14 mouse cellular contexts compared by ENCODE assay signal in genomic region chr3:108167499-108167898, GRCm38 (mm10). TPM values are rescaled to one million over a fixed set of nuclear protein-coding genes. Genes with fewer than 3 reads are reported as not detected.
A peak's percentile ranks its signal among the peaks of the same experiment; 100 is the strongest.
DNase-seq lines count a peak whose midpoint lies in the region; ATAC-seq lines count a peak whose summit lies in the region.
"Had no signal": no experiment of that assay in that cellular context is flagged by ENCODE, and none has a peak within 500 bp of the region (broad histone marks: within the 10 kb centered on the region; RNA-seq: fewer than 3 reads in every experiment).

No protein-coding gene starts in this region.

- H3K9ac ChIP-seq in forebrain, embryonic 12.5 days, result no peak overlapping the region
- no peak overlapping the region for H3K9ac ChIP-seq in forebrain, embryonic 16.5 days (replicated peaks; ENCODE audit: low read depth, low read length)
- H3K9ac ChIP-seq in midbrain, embryonic 15.5 days, result no peak overlapping the region
- no peak overlapping the region for H3K9ac ChIP-seq in hindbrain, embryonic 11.5 days (ENCODE audit: low read depth, low read length)
- H3K9ac ChIP-seq in neural tube, embryonic 14.5 days (replicated peaks; ENCODE audit: low read depth, low read length), result no peak overlapping the region

- no peak for ATAC-seq in forebrain, embryonic 12.5 days (ENCODE audit: low FRiP score)
- ATAC-seq in forebrain, embryonic 16.5 days, result no peak
- no peak for ATAC-seq in midbrain, embryonic 15.5 days (replicated peaks)
- ATAC-seq in hindbrain, embryonic 11.5 days (ENCODE audit: low FRiP score), result no peak
- no peak for ATAC-seq in neural tube, embryonic 14.5 days (ENCODE audit: low read depth)
- ATAC-seq: inflammation-experienced regulatory T-cells, adult 6 months; Patski had no signal

- no peaks in the 10 kb centered on the region for H3K9me3 ChIP-seq in forebrain, embryonic 12.5 days
- no peaks in the 10 kb centered on the region for H3K9me3 ChIP-seq in forebrain, embryonic 16.5 days (ENCODE audit: control insufficient read depth, low read length)
- no peaks in the 10 kb centered on the region for H3K9me3 ChIP-seq in midbrain, embryonic 10.5 days (replicated peaks)
- no peaks in the 10 kb centered on the region for H3K9me3 ChIP-seq in midbrain, embryonic 15.5 days
- no peaks in the 10 kb centered on the region for H3K9me3 ChIP-seq in hindbrain, embryonic 11.5 days (ENCODE audit: control insufficient read depth, low read length)
- no peaks in the 10 kb centered on the region for H3K9me3 ChIP-seq in neural tube, embryonic 14.5 days (ENCODE audit: control insufficient read depth, low read length)
- H3K9me3 ChIP-seq: heart, embryonic 10.5 days had no signal

- H3K27ac ChIP-seq in forebrain, embryonic 12.5 days, result 0 out of 2 replicates have a peak overlapping the region, but pooled peaks have one; percentile 31
- H3K27ac ChIP-seq in forebrain, embryonic 16.5 days (ENCODE audit: low read length), result no peak overlapping the region
- peak overlapping the region; percentile 82 for H3K27ac ChIP-seq in midbrain, embryonic 10.5 days (replicated peaks)
- H3K27ac ChIP-seq in midbrain, embryonic 15.5 days, result no peak overlapping the region
- H3K27ac ChIP-seq in hindbrain, embryonic 11.5 days (ENCODE audit: low read depth, low read length), result peak overlapping the region; percentile 91
- peak overlapping the region; percentile 45 for H3K27ac ChIP-seq in neural tube, embryonic 14.5 days (ENCODE audit: low read depth, low read length)

- H3K27me3 ChIP-seq in forebrain, embryonic 12.5 days, result peaks cover 16% of the 10 kb centered on the region
- H3K27me3 ChIP-seq in forebrain, embryonic 16.5 days (replicated peaks; ENCODE audit: control insufficient read depth, insufficient read depth, low read length), result no peaks in the 10 kb centered on the region; the same call in 1 of the 2 replicates
- H3K27me3 ChIP-seq in midbrain, embryonic 10.5 days (ENCODE audit: low read depth, poor library complexity, severe bottlenecking), result peaks cover 23% of the 10 kb centered on the region
- no peaks in the 10 kb centered on the region for H3K27me3 ChIP-seq in midbrain, embryonic 15.5 days (replicated peaks)
- H3K27me3 ChIP-seq in hindbrain, embryonic 11.5 days (ENCODE audit: control insufficient read depth, insufficient read depth, low read length), result no peaks in the 10 kb centered on the region
- no peaks in the 10 kb centered on the region for H3K27me3 ChIP-seq in neural tube, embryonic 14.5 days (ENCODE audit: control insufficient read depth, insufficient read depth, low read length)
- H3K27me3 ChIP-seq: Patski had no signal

- WGBS in forebrain, embryonic 12.5 days, result 33% methylated on average over 14 of the region's 14 CpGs
- 41% methylated on average over 14 of the region's 14 CpGs for WGBS in forebrain, embryonic 16.5 days
- WGBS in midbrain, embryonic 10.5 days, result 60% methylated on average over 14 of the region's 14 CpGs
- WGBS in midbrain, embryonic 15.5 days, result 43% methylated on average over 14 of the region's 14 CpGs
- WGBS in hindbrain, embryonic 11.5 days, result 36% methylated on average over 14 of the region's 14 CpGs
- WGBS in neural tube, embryonic 14.5 days, result 30% methylated on average over 14 of the region's 14 CpGs

- no peak overlapping the region for H3K4me3 ChIP-seq in forebrain, embryonic 12.5 days (replicated peaks)
- no peak overlapping the region for H3K4me3 ChIP-seq in forebrain, embryonic 16.5 days (replicated peaks; ENCODE audit: low read length)
- no peak overlapping the region for H3K4me3 ChIP-seq in midbrain, embryonic 10.5 days
- H3K4me3 ChIP-seq in midbrain, embryonic 15.5 days, result no peak overlapping the region
- H3K4me3 ChIP-seq in hindbrain, embryonic 11.5 days (ENCODE audit: low read depth, low read length), result no peak overlapping the region
- H3K4me3 ChIP-seq in neural tube, embryonic 14.5 days (ENCODE audit: low read depth, low read length), result no peak overlapping the region
- H3K4me3 ChIP-seq: heart, embryonic 10.5 days had no signal

- intact Hi-C loops in left cerebral cortex, postnatal 36 days (cut with DNase I), result loop anchor here (5.0 kb wide), 2 partner anchors 110 to 220 kb away; no protein-coding TSS in a partner anchor

- peaks cover 48% of the 10 kb centered on the region for H3K4me1 ChIP-seq in forebrain, embryonic 12.5 days
- H3K4me1 ChIP-seq in forebrain, embryonic 16.5 days (replicated peaks; ENCODE audit: control insufficient read depth, insufficient read depth, low read length), result peaks cover 23% of the 10 kb centered on the region
- peaks cover 50% of the 10 kb centered on the region for H3K4me1 ChIP-seq in midbrain, embryonic 10.5 days
- H3K4me1 ChIP-seq in midbrain, embryonic 15.5 days, result peaks cover 30% of the 10 kb centered on the region
- H3K4me1 ChIP-seq in hindbrain, embryonic 11.5 days (replicated peaks; ENCODE audit: control insufficient read depth, insufficient read depth, low read length), result peaks cover 22% of the 10 kb centered on the region
- peaks cover 29% of the 10 kb centered on the region for H3K4me1 ChIP-seq in neural tube, embryonic 14.5 days (ENCODE audit: control insufficient read depth, insufficient read depth, low read length)

- H3K4me2 ChIP-seq in forebrain, embryonic 12.5 days, result no peak overlapping the region
- H3K4me2 ChIP-seq in forebrain, embryonic 16.5 days (ENCODE audit: low read length), result no peak overlapping the region
- H3K4me2 ChIP-seq in midbrain, embryonic 15.5 days, result no peak overlapping the region
- no peak overlapping the region for H3K4me2 ChIP-seq in hindbrain, embryonic 11.5 days (replicated peaks; ENCODE audit: low read depth, low read length)
- no peak overlapping the region for H3K4me2 ChIP-seq in neural tube, embryonic 14.5 days (ENCODE audit: low read depth, low read length)

- DNase-seq in midbrain, embryonic 10.5 days (ENCODE audit: low spot score), result no peak
- no peak for DNase-seq in hindbrain, embryonic 11.5 days (ENCODE audit: low spot score)
- no peak for DNase-seq in left cerebral cortex, postnatal 36 days (ENCODE audit: low spot score in 2 of 2)
- DNase-seq in urinary bladder, postnatal 14 days (ENCODE audit: low spot score), result no peak
- DNase-seq: adrenal gland, postnatal 36 days; cerebellum, adult 9-11 months; lung, postnatal 36 days had no signal

- no peaks in the 10 kb centered on the region for H3K36me3 ChIP-seq in forebrain, embryonic 12.5 days (replicated peaks)
- no peaks in the 10 kb centered on the region for H3K36me3 ChIP-seq in forebrain, embryonic 16.5 days (ENCODE audit: control insufficient read depth, insufficient read depth)
- no peaks in the 10 kb centered on the region for H3K36me3 ChIP-seq in midbrain, embryonic 10.5 days
- no peaks in the 10 kb centered on the region for H3K36me3 ChIP-seq in midbrain, embryonic 15.5 days (replicated peaks)
- H3K36me3 ChIP-seq in hindbrain, embryonic 11.5 days (ENCODE audit: control insufficient read depth, insufficient read depth, low read length), result no peaks in the 10 kb centered on the region
- no peaks in the 10 kb centered on the region for H3K36me3 ChIP-seq in neural tube, embryonic 14.5 days (ENCODE audit: control insufficient read depth, insufficient read depth, low read length)
- H3K36me3 ChIP-seq: heart, embryonic 10.5 days had no signal

RNA-seq across cellular contexts. Expression of gene Gpr61, which starts 12.8 kb away (rescaled TPM):
- 0.44 and 0.63 TPM in 2 replicates for polyA plus RNA-seq in forebrain, embryonic 12.5 days (2016; fragmentation: Nextera tagmentation; extraction: Ambion mirVana)
- polyA plus RNA-seq in forebrain, embryonic 16.5 days (2015; fragmentation: Nextera tagmentation; extraction: Ambion mirVana), result 2.4 and 4.3 TPM in 2 replicates
- 0.33 and 0.41 TPM in 2 replicates for polyA plus RNA-seq in midbrain, embryonic 10.5 days (2016; fragmentation: Nextera tagmentation; extraction: Ambion mirVana)
- polyA plus RNA-seq in midbrain, embryonic 15.5 days (2015; fragmentation: Nextera tagmentation; extraction: Ambion mirVana), result 5.2 and 5.7 TPM in 2 replicates
- polyA plus RNA-seq in hindbrain, embryonic 11.5 days (2014; fragmentation: Nextera tagmentation; extraction: Ambion mirVana), result 0.34 and 0.57 TPM in 2 replicates
- polyA plus RNA-seq in neural tube, embryonic 14.5 days (2014; fragmentation: Nextera tagmentation; extraction: Ambion mirVana), result 2.7 and 4.5 TPM in 2 replicates
- 10 to 100 TPM; 18.1 to 19.1 TPM for total RNA-seq in left cerebral cortex, postnatal 36 days (2021)
- polyA plus RNA-seq: inflammation-experienced regulatory T-cells, adult 6 months had no signal

RNA-seq across cellular contexts. Expression of gene Amigo1, which starts 18.6 kb away (rescaled TPM):
- polyA plus RNA-seq in forebrain, embryonic 12.5 days (2016; fragmentation: Nextera tagmentation; extraction: Ambion mirVana), result 7.5 and 8.9 TPM in 2 replicates
- 10.1 and 12.0 TPM in 2 replicates for polyA plus RNA-seq in forebrain, embryonic 16.5 days (2015; fragmentation: Nextera tagmentation; extraction: Ambion mirVana)
- 4.1 and 4.5 TPM in 2 replicates for polyA plus RNA-seq in midbrain, embryonic 10.5 days (2016; fragmentation: Nextera tagmentation; extraction: Ambion mirVana)
- polyA plus RNA-seq in midbrain, embryonic 15.5 days (2015; fragmentation: Nextera tagmentation; extraction: Ambion mirVana), result 14.4 and 14.7 TPM in 2 replicates
- polyA plus RNA-seq in hindbrain, embryonic 11.5 days (2014; fragmentation: Nextera tagmentation; extraction: Ambion mirVana), result 4.2 and 6.0 TPM in 2 replicates
- 11.2 TPM in 2 replicates for polyA plus RNA-seq in neural tube, embryonic 14.5 days (2014; fragmentation: Nextera tagmentation; extraction: Ambion mirVana)
- 10 to 100 TPM; 71.3 to 78.0 TPM for total RNA-seq in left cerebral cortex, postnatal 36 days (2021)

RNA-seq across cellular contexts. Expression of gene Gnai3, which starts 21.6 kb away (rescaled TPM):
- polyA plus RNA-seq in forebrain, embryonic 12.5 days (2016; fragmentation: Nextera tagmentation; extraction: Ambion mirVana), result 198 and 205 TPM in 2 replicates
- 155 and 191 TPM in 2 replicates for polyA plus RNA-seq in forebrain, embryonic 16.5 days (2015; fragmentation: Nextera tagmentation; extraction: Ambion mirVana)
- polyA plus RNA-seq in midbrain, embryonic 10.5 days (2016; fragmentation: Nextera tagmentation; extraction: Ambion mirVana), result 204 and 211 TPM in 2 replicates
- 111 and 114 TPM in 2 replicates for polyA plus RNA-seq in midbrain, embryonic 15.5 days (2015; fragmentation: Nextera tagmentation; extraction: Ambion mirVana)
- 199 and 224 TPM in 2 replicates for polyA plus RNA-seq in hindbrain, embryonic 11.5 days (2014; fragmentation: Nextera tagmentation; extraction: Ambion mirVana)
- 108 and 141 TPM in 2 replicates for polyA plus RNA-seq in neural tube, embryonic 14.5 days (2014; fragmentation: Nextera tagmentation; extraction: Ambion mirVana)
- total RNA-seq in left cerebral cortex, postnatal 36 days (2021), result 10 to 100 TPM; 26.9 to 27.0 TPM

RNA-seq across cellular contexts. Expression of gene Cyb561d1, which starts 33.5 kb away (rescaled TPM):
- 4.3 and 5.6 TPM in 2 replicates for polyA plus RNA-seq in forebrain, embryonic 12.5 days (2016; fragmentation: Nextera tagmentation; extraction: Ambion mirVana)
- polyA plus RNA-seq in forebrain, embryonic 16.5 days (2015; fragmentation: Nextera tagmentation; extraction: Ambion mirVana), result 4.1 and 5.7 TPM in 2 replicates
- polyA plus RNA-seq in midbrain, embryonic 10.5 days (2016; fragmentation: Nextera tagmentation; extraction: Ambion mirVana), result 4.9 and 5.0 TPM in 2 replicates
- 4.1 and 4.6 TPM in 2 replicates for polyA plus RNA-seq in midbrain, embryonic 15.5 days (2015; fragmentation: Nextera tagmentation; extraction: Ambion mirVana)
- polyA plus RNA-seq in hindbrain, embryonic 11.5 days (2014; fragmentation: Nextera tagmentation; extraction: Ambion mirVana), result 2.4 and 2.6 TPM in 2 replicates
- 2.0 and 2.3 TPM in 2 replicates for polyA plus RNA-seq in neural tube, embryonic 14.5 days (2014; fragmentation: Nextera tagmentation; extraction: Ambion mirVana)
- 10 to 100 TPM; 15.0 to 21.4 TPM for total RNA-seq in left cerebral cortex, postnatal 36 days (2021)

RNA-seq across cellular contexts. Expression of gene Atxn7l2, which starts 43.2 kb away (rescaled TPM):
- 24.0 and 28.1 TPM in 2 replicates for polyA plus RNA-seq in forebrain, embryonic 12.5 days (2016; fragmentation: Nextera tagmentation; extraction: Ambion mirVana)
- 30.7 and 33.8 TPM in 2 replicates for polyA plus RNA-seq in forebrain, embryonic 16.5 days (2015; fragmentation: Nextera tagmentation; extraction: Ambion mirVana)
- polyA plus RNA-seq in midbrain, embryonic 10.5 days (2016; fragmentation: Nextera tagmentation; extraction: Ambion mirVana), result 18.1 and 23.5 TPM in 2 replicates
- polyA plus RNA-seq in midbrain, embryonic 15.5 days (2015; fragmentation: Nextera tagmentation; extraction: Ambion mirVana), result 26.4 and 26.8 TPM in 2 replicates
- 16.6 and 19.9 TPM in 2 replicates for polyA plus RNA-seq in hindbrain, embryonic 11.5 days (2014; fragmentation: Nextera tagmentation; extraction: Ambion mirVana)
- 22.0 and 24.0 TPM in 2 replicates for polyA plus RNA-seq in neural tube, embryonic 14.5 days (2014; fragmentation: Nextera tagmentation; extraction: Ambion mirVana)
- total RNA-seq in left cerebral cortex, postnatal 36 days (2021), result 10 to 100 TPM; 20.5 to 32.5 TPM

Comparison
In these comparisons a context has a peak if more than half of its experiments do, and no peak if none do; other contexts are left out.
1. H3K27ac ChIP-seq: peak in forebrain, embryonic 12.5 days (single experiment), midbrain, embryonic 10.5 days (single experiment), hindbrain, embryonic 11.5 days (single experiment) and neural tube, embryonic 14.5 days (single experiment); none in forebrain, embryonic 16.5 days (single experiment) and midbrain, embryonic 15.5 days (single experiment).